Mouse (Mus musculus): ENCODE measurements around the gene Cenpo.

The Cenpo gene

DNA sequence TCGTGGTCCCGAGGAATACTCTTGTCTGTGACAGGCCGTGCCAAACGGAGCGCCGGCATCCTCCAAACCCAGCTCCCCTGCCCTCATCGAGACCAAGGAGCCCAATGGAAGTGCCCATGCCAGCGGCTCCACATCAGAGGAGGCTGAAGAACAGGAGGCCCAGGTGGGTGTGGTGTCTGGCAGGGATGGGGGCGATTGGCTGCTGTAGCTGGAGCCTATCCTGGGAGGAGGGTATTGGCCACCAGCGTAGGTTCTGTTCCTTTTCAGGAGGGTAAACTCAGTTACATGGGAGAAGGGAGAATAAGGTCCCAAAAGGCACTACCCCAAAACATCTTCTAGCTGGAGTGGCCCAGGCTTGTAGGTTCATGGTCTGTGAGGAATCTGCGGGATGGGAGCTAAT is 34.8 kb downstream of the Cenpo start:
- DNase-seq (ENCODE audit: low spot score in 2 of 2), result no peak

DNA sequence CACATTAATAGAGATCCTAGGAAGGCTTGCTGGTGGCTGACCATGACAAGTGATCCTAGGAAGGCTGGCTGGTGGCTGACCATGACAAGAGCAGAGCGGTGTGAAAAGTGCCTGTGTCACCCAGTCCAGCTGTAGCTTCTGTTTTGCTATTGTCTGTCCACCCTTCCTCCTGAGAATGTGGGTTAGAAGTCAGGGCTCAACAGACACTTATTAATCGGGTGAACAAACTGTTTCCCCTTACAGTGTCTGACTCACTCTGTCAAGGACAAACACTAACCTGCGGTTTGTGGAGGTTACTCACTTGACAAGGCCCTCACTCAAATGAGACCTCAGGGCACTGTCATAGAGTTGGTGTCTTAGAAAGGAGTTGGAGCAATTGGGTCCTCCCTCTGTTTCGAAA is 35.4 kb downstream of the Cenpo start:
- no peak for DNase-seq (ENCODE audit: low spot score in 2 of 2)

DNA sequence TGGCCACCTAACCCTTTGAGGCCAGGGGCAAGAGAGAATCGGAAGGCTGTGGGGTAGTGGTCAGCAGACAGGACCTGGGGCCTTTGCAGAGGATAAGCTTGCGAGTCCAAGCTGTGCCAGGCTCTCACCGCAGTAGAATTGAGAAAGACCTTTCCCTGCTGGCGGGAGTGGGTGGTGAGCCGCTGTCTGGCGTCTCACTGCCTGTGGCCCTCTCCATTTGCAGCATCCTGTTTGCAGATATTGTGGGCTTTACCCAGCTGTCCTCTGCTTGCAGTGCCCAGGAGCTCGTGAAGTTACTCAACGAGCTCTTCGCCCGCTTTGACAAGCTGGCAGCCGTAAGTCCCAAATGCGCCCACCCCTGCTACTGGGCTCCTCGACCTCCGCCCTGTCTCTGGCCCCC is 39.5 kb downstream of the Cenpo start:
- DNase-seq (ENCODE audit: low spot score in 2 of 2), result no peak

DNA sequence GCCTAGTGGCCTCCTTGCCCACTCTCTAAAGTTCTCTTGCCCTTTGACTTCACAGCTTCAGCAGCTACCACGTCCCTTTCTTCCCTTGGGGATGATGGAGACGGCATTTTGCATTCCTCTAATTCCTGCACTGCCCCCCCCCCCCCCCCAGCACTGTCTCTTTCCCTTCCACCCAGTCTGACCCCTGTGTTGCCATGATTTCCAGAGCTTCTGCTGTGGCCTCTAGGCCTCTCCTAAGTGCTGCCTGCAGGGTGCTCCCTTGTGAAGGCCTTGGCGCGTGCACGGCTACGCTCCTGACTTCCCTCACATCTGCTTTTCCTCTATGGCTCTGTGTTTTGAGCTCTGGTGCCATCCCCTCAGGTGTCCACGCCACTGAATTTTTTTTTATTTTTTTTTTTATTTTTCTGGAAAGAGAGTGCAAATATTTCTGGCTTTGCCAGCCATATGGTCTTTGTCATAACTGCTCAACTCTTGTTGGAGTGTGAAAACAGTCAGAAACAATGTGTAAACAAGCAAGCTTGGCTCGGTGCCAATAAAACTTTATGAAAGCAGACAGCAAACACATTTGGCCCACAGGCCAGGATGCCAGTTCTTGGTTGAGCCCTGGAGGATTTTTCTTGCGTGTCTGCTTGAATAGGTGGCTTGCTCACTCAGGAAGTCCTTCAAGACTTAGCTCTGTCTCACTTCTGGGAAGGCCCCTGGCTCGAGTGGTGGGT is 40.9 kb downstream of the Cenpo start:
- no peak for DNase-seq (ENCODE audit: low spot score in 2 of 2)

DNA sequence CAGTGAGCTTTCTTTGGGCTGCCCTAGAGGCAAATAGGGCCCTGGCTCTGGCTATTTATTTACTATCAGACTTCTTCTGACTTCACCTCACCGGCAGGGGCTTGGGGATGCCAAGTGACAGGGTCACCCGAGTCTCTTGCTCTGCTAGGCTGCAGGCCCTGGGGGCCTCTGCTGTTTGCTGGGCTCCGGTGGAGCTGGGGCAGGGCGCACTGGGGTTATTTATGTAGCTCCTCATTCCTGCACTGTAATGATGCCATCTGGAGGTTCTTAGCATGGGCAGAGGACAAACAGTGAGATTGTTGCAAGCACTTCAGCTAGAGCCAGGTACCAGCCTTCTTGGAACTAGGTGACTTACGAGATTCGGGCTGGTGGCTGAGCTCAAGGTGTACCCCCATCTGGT is 41.6 kb downstream of the Cenpo start:
- no peak for DNase-seq (ENCODE audit: low spot score in 2 of 2)

DNA sequence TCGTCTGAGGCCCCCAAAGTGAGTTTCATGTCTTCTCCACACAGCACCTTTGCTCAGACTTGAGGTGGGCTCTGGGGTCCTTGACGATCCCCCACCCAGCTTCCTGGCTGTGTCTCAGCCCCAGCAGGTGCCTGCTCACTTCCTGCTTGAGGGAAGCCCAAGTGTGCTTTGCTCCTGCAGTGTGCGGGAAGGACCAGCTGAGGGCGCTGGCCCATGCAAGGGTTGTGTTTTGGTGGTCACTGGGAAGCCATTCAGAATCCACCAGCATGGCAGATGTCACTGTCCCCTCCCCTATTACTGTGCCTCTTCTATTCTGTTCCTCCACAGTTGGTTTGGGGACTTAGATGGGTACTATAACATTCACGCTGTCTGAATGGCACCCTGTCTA is 45.0 kb downstream of the Cenpo start:
- no peak for DNase-seq (ENCODE audit: low spot score in 2 of 2)

DNA sequence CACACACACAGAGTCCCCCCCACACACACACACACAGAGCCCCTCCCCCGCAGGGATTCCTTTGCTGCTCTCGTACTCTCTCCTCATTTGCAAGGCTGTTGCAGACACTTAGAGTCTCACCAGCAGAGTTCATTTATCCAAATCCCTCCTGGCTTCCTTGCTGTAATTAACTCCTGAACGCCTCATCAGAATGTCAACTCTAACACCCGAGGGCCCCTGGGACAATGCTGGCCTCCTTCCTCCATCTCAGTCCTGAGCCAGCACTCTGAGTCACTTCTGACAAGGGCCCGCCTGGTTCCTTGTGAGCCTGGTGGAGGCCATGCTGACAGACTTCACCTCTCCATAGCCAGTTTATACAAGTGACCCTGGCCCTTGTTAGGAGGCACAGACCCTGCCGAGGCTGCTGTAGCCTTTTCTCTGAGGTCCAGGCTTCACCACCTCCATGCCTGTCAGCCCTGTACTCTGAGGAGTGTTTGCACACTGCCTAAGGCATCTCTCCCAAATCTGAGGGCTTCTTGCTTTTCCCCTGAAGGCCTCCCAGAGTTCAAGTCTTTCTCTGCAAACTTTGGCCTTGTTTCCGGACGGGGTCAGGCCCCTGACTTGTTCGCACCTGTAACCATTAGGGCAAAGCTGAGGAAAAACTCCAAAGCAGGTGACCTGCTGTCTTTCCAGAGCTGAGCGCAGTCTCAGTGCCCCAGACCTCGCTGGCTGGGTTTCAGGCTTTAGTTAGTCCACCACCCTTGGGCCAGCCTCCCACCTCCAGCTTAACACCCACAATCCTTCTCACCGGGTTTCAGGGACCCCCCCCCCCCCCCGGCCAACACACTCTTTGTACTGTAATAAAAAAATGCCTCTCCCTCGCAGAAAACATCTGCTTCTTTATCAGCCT is 45.7 kb downstream of the Cenpo start:
- DNase-seq (ENCODE audit: low spot score in 2 of 2), result no peak

DNA sequence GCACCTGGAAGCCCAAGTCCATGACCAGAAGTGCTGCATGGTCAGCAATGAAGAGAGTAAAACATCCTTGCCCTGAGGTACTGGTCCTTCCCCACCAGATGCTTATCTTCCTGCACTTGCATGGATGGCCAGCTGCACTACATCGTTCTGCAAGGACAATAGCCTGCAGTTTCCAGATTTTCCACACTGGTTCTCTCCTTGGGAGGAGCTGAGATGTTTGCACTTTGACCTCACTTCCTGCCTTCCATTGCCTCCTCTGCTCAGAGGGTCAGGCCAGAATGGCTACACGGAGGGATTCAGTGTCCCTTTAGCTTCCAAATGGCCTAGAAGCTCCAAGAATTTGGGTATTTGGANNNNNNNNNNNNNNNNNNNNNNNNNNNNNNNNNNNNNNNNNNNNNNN is 49.4 kb downstream of the Cenpo start:
- no peak for DNase-seq (ENCODE audit: low spot score in 2 of 2)

DNA sequence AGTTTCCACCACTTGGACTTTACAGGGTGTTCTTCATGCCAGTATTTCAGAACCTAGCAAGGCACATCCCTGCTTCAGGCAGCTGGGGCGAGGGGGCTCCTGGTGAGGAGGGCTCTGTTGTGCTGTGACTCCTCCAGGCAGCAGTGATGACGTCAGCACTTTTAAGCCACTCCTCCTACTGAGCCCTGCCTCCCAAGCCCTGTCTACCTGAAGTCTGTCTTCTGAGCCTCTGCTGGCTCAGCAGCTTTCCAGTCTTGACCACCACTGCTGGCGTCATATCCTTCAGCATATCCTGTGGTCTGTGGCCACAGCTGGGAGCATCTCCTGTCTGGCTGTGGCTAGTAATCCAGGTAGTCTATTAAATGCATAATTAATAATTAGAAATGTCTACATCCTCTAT is 53.6 kb downstream of the Cenpo start:
- DNase-seq (ENCODE audit: low spot score in 2 of 2), result no peak

DNA sequence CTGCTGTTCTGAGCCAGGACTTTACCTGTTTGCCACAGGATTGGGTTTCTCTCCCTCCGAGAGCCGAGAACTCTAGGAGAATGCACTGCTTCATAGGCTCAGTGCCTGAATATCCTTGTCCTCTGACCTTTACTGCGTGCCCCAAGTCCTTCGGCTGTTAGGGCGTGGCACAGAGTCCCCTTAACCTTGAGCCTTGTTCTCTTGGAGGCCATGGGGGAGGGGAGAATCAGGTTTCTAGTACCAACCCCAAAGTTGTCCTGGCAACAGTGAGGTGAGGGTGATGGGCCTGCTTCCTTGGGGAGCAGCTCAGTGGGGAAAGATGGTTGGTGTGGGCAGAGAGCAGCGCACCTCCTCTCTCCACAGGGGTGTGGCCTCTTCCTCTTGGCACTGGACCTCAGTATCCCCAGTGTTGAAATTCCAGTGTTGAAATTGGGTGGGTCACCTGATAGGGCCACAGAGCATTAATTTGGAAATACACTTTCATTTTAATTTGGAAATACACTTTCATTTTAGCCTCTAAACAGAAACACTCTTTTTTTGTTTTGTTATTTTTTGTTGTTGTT is 54.3 kb downstream of the Cenpo start:
- DNase-seq (ENCODE audit: low spot score in 2 of 2), result no peak

DNA sequence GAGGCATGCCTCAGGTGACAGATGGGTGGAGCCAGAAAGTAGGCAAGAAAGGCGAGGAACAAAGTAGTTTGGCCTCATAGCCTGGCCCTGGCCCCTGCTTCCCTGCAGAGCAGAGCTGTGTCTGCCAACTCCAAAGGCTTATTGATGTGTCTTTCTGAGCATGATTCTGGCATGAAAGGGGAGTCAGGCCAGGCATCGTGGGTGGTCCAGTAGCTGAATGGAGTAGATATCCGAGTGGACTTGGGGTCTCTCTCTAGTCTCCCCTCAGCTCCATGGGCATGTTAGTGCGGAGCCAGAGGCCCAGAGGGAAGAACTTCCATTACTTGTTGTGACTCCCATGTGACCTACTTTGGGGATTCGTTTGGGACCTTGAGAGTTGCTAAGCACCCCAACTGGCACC is 55.3 kb downstream of the Cenpo start:
- DNase-seq (ENCODE audit: low spot score in 2 of 2), result no peak

DNA sequence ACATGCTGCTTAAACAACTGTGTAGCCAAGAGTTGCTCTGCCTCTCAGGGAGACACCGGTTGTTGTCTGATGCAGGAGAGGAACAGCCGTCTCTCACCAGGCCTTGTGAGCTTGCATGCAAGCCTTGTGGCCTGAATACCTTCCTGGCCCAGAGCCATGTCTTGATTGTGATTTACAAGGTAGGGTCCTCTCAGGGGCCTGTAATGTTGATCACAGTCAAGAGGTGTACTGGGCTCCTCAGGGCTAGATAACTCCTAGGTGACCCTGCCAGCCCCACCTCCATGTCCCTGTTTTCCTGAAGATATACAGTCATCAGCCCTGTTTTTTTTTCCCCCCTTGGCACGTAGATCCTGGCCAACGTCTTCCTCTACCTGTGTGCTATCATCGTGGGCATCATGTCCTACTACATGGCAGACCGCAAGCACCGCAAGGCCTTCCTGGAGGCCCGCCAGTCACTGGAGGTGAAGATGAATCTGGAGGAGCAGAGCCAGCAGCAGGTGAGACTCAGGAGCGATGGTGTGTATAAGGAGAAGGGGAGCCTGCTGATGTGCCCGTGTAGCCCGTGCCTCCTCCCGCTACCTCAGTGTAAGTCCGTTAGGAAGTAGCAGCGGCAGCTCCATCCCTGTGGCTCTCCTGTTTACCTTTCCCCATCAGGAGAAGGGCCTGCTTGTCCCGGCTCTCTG is 60.8 kb downstream of the Cenpo start:
- no peak for DNase-seq (ENCODE audit: low spot score in 2 of 2)

DNA sequence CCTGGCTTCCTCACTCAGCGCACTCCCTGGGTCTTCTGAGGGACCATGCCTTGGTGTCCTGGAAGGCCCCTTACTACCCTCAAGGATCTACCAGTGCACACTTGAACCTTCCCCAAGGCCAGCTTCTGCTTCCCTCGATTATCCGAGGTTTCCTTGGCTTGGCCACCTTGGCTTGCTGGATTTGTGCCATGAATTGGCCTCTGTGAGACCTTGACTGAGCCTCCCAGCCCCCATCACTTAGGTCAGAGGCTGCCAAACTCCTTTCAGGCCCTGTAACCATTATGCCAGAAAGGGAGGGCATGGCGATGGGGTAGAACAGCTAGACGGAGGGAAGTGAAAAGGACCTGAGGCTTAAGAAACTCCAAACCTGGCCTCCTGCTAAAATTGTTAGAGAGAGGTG is 64.5 kb downstream of the Cenpo start:
- no peak for DNase-seq (ENCODE audit: low spot score in 2 of 2)

DNA sequence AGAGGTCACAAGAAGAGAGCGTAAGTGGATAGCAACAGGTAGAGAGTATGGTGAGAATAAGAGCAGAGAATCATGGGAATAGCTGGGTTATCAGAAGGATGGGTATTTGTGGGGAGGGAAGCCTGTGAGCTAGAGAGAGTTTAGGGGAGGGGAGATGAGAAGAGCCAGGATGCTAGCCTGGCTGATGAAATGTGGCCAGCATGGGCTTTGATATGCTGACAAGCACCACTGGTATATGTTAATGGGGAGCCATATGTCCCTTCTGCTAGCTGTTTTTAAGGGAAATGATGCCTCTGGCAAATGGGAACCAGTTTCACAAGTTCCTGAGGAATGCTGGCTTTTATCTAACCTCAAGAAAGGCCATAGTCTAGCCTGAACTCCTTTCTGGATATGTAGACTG is 65.0 kb downstream of the Cenpo start:
- no peak for DNase-seq (ENCODE audit: low spot score in 2 of 2)

DNA sequence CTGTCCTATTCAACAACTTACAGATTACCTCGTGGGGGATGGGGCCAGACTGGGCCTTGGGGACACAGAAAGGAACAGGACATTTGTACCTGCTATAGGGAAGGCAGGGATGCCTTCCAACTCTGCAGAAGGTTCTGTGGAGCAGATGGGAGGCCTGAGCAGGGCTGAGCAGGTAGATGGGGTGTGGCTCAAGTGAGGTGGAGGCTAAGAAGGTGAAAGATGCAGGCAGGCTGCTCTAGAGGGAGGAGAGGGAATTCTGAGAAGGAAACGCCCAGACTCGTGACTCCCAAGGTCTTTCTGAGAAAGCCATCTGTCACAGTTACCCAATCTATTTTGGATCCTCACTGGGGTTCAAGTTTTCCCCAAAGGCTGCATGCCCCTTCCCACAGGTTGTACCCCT is 67.1 kb downstream of the Cenpo start:
- DNase-seq (ENCODE audit: low spot score in 2 of 2), result no peak

DNA sequence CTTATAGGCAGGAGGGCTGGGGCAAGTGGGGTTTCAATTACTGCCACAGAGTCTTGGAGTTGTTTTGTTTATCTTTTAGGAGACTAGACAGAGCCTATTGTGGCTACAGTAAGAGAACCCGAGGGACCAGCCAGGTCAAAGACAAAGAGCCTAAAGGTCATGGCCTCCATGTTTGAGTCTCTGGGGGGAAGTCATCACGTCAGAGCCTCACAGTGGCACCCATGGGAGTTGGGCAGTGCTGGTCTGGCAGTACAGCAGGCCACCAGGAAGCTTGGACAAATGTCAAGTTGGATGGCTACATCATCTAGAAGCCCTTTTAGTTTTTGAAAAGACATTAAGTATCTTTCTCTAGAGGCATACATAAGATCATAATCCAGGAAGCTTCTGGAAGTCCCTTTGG is 71.2 kb downstream of the Cenpo start:
- DNase-seq (ENCODE audit: low spot score in 2 of 2), result no peak

DNA sequence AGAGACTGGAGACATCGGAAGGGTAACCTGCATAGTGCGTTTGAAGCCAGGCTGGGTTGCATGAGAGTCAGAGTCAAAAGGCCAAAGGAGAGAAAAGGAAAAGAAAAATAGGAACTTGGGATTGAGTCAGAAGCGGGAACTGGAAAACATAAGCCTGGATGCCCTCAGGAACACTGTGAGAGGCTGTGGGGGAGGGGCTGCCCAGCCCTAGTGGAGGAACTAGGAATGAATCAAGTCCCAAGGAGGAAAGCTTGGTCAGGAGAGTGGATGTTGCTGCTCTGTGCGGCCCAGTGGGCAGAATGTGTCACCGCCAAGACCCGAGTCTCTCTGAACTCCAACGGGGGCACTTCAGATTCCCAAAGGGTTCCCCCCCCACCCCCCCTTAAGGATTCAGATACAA is 73.8 kb downstream of the Cenpo start:
- DNase-seq (ENCODE audit: low spot score in 2 of 2), result no peak

DNA sequence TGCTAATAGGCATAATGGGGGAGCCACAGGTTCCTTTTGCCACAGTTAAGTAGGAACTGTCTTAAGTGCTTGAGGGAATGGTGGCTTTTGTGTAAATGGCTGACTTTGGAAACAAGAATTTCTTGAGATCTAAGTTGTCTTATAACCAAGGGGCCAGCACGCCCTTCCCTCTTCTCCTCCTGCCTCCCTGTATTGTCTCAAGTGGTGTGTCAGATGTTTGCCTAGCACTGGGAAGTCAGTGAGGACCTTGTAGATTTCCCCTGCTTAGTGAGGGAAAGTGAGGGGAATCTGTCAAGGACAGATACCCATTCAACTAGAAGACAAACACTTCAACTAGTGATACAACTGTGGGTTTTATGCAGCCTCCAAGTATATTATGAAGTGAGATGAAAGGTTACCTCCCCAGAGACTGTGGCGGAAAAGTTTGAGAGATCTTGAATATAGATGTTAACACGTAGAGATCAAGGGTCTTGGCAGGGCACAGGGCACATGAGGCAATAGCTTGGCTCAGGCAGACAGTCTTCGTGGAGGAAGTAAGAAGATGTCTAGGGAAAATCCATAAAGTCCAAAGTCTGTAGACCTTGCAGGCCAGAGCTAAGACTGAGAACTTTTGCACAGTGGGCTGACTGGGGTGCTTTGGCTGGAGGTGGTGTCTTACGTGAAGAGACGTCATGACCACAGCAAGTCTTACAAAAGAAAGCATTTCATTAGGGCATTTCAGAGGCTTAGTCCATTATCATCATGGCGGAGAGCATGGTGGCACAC is 75.0 kb downstream of the Cenpo start:
- no peak for DNase-seq (ENCODE audit: low spot score in 2 of 2)

DNA sequence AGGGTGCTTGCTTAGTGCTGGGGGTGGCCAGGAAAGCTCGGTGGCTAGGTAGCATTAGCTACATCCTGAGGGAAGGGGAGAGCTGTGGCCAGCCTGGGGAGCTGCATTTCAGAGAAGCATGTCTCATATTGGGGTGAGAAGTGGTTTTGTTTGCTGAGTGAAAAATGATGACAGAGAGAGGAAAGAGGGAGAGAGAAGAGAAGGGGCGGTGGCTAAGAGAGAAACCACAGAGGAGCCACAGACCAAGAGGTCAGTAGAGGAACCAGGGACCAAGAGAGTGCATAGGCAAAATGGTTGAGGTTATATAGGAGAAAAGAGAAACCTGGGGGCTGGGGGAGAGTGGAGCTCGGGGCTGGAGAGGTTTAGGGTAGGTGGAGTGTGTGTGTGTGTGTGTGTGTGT is 75.9 kb downstream of the Cenpo start:
- no peak for DNase-seq (ENCODE audit: low spot score in 2 of 2)

DNA sequence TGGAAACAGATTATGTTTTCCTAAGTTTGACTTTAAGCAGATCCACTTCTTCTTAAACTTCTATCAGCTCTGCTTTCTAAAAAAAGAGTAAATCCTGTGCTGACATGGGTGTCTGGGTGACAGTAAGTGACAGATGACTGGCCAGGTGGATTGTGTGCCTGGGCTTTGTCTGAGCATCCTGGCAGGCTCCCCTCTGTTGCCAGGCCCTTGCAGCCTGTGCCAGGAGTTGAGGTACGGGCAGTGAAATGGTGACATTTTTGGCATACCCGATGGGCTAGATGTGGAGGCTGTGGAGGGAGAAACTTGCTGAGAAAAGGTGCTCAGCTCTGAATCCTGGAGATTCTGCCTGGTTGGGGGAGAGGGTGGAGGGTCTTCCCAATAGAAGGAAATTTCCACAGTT is 76.6 kb downstream of the Cenpo start:
- no peak for DNase-seq (ENCODE audit: low spot score in 2 of 2)

DNA sequence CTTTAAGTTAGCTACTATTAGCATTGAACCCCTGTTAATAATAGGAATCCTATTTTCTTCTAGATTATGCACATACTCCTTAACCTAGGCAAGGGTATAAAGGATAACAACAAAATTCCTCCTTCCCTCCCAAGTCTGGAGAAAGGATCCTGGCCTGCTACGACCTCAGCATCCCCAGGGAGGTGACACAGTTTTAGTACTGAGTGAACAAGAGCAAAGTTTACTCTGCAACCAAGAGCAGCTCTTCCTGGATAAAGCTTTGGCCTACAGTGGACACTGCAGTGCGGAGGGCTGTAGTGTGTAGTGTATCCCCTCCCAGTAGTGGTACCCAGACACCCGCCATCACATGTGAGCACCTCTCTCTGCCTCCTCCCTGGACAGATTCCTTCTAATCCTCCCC is 82.1 kb downstream of the Cenpo start:
- no peak for DNase-seq (ENCODE audit: low spot score in 2 of 2)

DNA sequence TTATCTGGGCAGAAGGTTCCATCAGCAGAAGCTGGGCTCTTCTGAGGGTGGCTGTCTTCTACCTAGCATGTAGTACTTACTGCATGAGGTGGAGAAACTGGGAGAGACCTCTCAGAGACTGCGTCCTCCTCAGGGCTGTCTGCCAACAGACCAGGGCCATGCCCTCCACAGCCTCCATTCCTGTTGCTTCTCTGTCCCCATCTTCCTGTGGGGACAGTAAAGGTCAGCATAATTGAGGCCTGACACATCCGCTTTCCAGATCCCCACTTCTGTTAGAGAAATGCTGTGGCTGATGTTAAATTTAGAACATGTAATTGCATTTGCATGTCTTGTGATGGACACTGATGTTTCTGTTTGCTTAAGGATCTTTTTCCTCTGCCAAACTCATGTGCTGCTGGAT is 83.2 kb downstream of the Cenpo start:
- DNase-seq (ENCODE audit: low spot score in 2 of 2), result no peak

Measured in spleen, postnatal 4 days (tissue).